Mouse (Mus musculus): ENCODE measurements at regions not wholly inside any gene's neighbourhood (a gene's known extent, or its start where the extent isn't known, plus 50 kb on each side); places are given as distances from the start of the nearest gene placed in this dataset.

DNA sequence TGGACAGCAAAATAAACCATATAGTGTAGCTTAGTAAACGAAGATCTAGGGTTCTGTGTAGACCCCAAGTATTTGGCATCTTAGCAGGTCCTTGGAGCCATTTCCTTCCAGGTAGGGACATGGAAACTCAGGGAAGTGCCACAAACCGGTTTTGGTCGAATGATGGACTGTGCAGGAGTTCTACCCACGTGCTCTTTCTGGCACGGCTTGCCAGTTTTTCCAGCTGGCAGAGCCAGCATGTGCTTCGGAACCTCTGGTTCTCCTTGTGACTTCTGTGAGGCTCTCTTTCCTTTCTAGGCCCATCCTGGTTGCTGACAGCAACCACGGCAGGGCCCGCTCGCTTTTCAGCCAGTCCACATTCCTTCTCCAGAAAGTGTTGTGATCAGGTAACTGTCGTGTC lies 291.4 kb downstream of the Kcnrg start:
- DNase-seq (ENCODE audit: low spot score) = no peak
- H3K27ac ChIP-seq (ENCODE audit: low read depth, low read length) = no peak overlapping the region
- no peaks in the 10 kb centered on the region; the same call in 1 of the 2 replicates for H3K9me3 ChIP-seq (ENCODE audit: control insufficient read depth, low read length)
- H3K4me2 ChIP-seq (ENCODE audit: low read depth) = no peak overlapping the region
- no peaks in the 10 kb centered on the region for H3K4me1 ChIP-seq (ENCODE audit: control insufficient read depth, insufficient read depth, low read length)
- no peak for ATAC-seq (ENCODE audit: insufficient read depth, low FRiP score, low TSS enrichment)
- H3K36me3 ChIP-seq (ENCODE audit: control insufficient read depth, insufficient read depth, low read length) = no peaks in the 10 kb centered on the region
- WGBS = 87% methylated on average over 10 of the region's 10 CpGs
- no peak overlapping the region for H3K9ac ChIP-seq (ENCODE audit: low read length)
- no peaks in the 10 kb centered on the region for H3K27me3 ChIP-seq (ENCODE audit: control insufficient read depth, insufficient read depth, low read length)
- no peak overlapping the region for H3K4me3 ChIP-seq (ENCODE audit: low read depth, low read length)

DNA sequence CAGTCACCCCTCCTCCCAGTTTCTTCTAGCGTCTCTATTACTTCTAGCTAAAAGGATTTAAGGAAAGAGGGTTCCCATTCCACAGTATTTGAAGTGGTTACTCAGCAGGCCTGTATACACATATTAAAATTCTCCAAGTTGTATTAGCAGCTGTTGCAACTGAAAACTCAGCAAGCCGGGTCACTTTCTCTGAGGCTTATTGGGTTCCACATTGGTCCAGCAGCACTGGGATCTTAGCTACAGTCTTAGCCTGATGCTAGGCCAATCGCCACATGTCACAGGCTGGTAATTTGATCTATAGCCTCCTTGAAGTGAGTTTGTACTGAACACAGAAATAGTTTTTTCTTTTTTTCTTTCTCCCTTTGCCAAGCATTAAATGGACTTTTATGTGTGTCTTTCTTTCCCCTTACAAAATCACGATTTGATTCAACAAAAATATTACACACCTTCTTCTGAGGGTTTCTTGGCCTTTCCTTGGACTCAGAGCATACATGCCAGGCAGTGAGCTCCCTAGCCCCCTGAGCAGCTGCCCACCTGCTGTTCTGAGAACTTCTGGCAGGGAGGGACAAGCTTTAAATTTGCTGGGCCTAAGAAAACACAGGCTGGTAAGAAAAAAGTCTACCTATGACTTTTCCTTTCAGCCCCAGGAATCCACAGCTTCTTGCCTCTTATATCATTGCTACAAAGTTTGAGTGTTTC lies 297.3 kb downstream of the Kcnrg start:
- Histone ChIP-seq H3K4me2 (ENCODE audit: low read depth) (no peak overlapping the region), H3K9me3 (ENCODE audit: control insufficient read depth, low read length) (no peaks in the 10 kb centered on the region; the same call in 1 of the 2 replicates), H3K9ac (ENCODE audit: low read length) (no peak overlapping the region), H3K36me3 (ENCODE audit: control insufficient read depth, insufficient read depth, low read length) (no peaks in the 10 kb centered on the region), H3K27ac (ENCODE audit: low read depth, low read length) (no peak overlapping the region), H3K4me1 (ENCODE audit: control insufficient read depth, insufficient read depth, low read length) (no peaks in the 10 kb centered on the region), H3K4me3 (ENCODE audit: low read depth, low read length) (no peak overlapping the region), H3K27me3 (ENCODE audit: control insufficient read depth, insufficient read depth, low read length) (no peaks in the 10 kb centered on the region)
- no peak for ATAC-seq (ENCODE audit: insufficient read depth, low FRiP score, low TSS enrichment)
- DNase-seq (ENCODE audit: low spot score) = no peak
- 67% methylated on average over 4 of the region's 4 CpGs for WGBS

DNA sequence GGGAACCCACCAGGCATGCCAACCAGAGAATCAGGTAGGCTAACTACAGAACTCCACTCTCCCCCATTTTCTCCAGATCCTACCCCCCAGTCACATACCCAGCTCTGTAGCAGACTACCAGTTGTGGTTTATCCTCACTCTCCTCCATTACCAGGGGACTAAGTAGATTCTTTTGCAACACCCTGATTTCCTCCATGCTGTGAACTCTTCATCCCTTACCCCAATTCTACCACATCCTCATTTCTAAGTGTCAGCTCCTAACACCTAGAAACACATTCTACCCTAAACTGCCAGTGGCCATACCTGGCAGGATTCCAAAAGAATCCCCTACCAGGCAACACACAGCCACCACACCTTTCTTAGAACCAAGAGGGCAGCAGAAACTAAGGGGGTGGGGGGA lies 310.9 kb downstream of the Kcnrg start:
- H3K4me3 ChIP-seq (ENCODE audit: low read depth, low read length) = no peak overlapping the region
- no peaks in the 10 kb centered on the region for H3K27me3 ChIP-seq (ENCODE audit: control insufficient read depth, insufficient read depth, low read length)
- DNase-seq (ENCODE audit: low spot score) (no peak), ATAC-seq (ENCODE audit: insufficient read depth, low FRiP score, low TSS enrichment) (no peak)
- no peaks in the 10 kb centered on the region for H3K9me3 ChIP-seq (ENCODE audit: control insufficient read depth, low read length)
- no peaks in the 10 kb centered on the region for H3K4me1 ChIP-seq (ENCODE audit: control insufficient read depth, insufficient read depth, low read length)
- no peak overlapping the region for H3K4me2 ChIP-seq (ENCODE audit: low read depth)
- no peaks in the 10 kb centered on the region for H3K36me3 ChIP-seq (ENCODE audit: control insufficient read depth, insufficient read depth, low read length)
- no peak overlapping the region for H3K9ac ChIP-seq (ENCODE audit: low read length)
- no peak overlapping the region for H3K27ac ChIP-seq (ENCODE audit: low read depth, low read length)

DNA sequence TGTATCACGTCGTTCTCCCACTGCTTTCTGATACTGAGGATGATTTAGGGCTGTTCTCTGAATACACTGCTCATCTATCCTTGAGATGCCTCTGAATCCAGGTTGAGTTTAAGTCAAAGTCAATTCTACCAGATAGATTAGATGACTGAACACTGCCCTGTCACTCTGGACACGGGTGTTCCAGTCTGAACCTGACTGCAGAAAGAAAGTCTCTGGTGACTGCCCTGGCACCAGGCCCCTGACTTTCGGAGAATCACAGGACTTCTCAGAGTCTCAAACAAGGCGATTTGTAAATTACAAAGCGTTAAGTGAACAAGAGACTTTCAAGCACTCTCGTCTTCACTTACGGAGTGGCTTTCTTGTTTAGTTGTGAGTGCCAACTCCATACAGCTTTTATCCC lies 324.6 kb downstream of the Kcnrg start:
- Histone ChIP-seq H3K4me2 (ENCODE audit: low read depth) (no peak overlapping the region), H3K9ac (ENCODE audit: low read length) (no peak overlapping the region), H3K27me3 (ENCODE audit: control insufficient read depth, insufficient read depth, low read length) (no peaks in the 10 kb centered on the region), H3K36me3 (ENCODE audit: control insufficient read depth, insufficient read depth, low read length) (no peaks in the 10 kb centered on the region), H3K4me1 (ENCODE audit: control insufficient read depth, insufficient read depth, low read length) (no peaks in the 10 kb centered on the region), H3K4me3 (ENCODE audit: low read depth, low read length) (no peak overlapping the region), H3K27ac (ENCODE audit: low read depth, low read length) (no peak overlapping the region), H3K9me3 (ENCODE audit: control insufficient read depth, low read length) (no peaks in the 10 kb centered on the region)
- ATAC-seq (ENCODE audit: insufficient read depth, low FRiP score, low TSS enrichment) = no peak
- no peak for DNase-seq (ENCODE audit: low spot score)
- 81% methylated on average over 8 of the region's 8 CpGs for whole genome bisulfite sequencing

DNA sequence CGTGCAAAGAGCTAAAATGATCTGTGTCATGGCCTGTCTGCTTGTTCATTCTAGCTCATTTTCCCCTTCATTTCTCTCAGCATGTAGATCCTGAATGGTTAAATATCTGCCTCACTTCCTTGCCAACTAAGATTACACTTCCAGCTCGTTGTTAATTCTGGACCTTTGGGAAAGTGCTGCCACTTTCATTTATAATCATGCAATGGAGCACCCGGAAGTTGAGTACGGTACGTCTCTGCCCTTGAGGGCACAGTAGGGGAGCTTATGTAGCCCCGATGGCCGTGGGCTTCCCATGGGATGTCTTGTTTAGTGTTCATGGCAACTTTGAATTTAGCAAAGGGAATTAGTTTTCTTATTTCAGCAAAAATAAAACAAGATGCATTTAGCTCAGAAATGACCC lies 334.4 kb downstream of the Kcnrg start:
- no peaks in the 10 kb centered on the region for H3K27me3 ChIP-seq (ENCODE audit: control insufficient read depth, insufficient read depth, low read length)
- H3K9ac ChIP-seq (ENCODE audit: low read length) = no peak overlapping the region
- H3K4me2 ChIP-seq (ENCODE audit: low read depth) = no peak overlapping the region
- 92% methylated on average over 7 of the region's 7 CpGs for WGBS
- no peaks in the 10 kb centered on the region for H3K9me3 ChIP-seq (ENCODE audit: control insufficient read depth, low read length)
- H3K27ac ChIP-seq (ENCODE audit: low read depth, low read length) = no peak overlapping the region
- H3K36me3 ChIP-seq (ENCODE audit: control insufficient read depth, insufficient read depth, low read length) = no peaks in the 10 kb centered on the region
- ATAC-seq (ENCODE audit: insufficient read depth, low FRiP score, low TSS enrichment) (no peak), DNase-seq (ENCODE audit: low spot score) (no peak)
- H3K4me1 ChIP-seq (ENCODE audit: control insufficient read depth, insufficient read depth, low read length) = no peaks in the 10 kb centered on the region
- H3K4me3 ChIP-seq (ENCODE audit: low read depth, low read length) = no peak overlapping the region

DNA sequence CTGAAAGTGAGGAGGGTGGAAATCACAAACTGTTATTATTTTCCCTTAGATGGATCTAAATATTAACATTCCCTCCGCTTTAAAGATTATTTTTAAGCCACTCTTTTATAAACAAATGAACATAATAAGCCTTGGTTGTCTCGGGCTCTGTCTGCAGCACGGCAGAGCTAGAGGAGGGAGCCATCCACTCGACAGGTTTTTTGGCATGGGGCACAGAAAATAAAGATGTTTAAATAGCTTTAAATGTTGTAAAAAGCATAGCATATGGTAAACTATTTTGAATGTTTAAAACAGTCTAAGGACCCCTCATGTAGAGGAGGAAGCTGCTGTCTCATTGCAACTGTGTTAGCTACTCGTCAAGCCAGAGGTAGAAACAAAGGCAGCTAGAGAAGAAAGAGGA lies 338.4 kb downstream of the Kcnrg start:
- H3K4me2 ChIP-seq (ENCODE audit: low read depth) = no peak overlapping the region
- H3K4me1 ChIP-seq (ENCODE audit: control insufficient read depth, insufficient read depth, low read length) = no peaks in the 10 kb centered on the region; the same call in 1 of the 2 replicates
- no peaks in the 10 kb centered on the region for H3K27me3 ChIP-seq (ENCODE audit: control insufficient read depth, insufficient read depth, low read length)
- H3K36me3 ChIP-seq (ENCODE audit: control insufficient read depth, insufficient read depth, low read length) = no peaks in the 10 kb centered on the region
- H3K9me3 ChIP-seq (ENCODE audit: control insufficient read depth, low read length) = no peaks in the 10 kb centered on the region
- 53% methylated on average over 4 of the region's 5 CpGs for WGBS
- no peak for DNase-seq (ENCODE audit: low spot score)
- H3K9ac ChIP-seq (ENCODE audit: low read length) = no peak overlapping the region
- H3K4me3 ChIP-seq (ENCODE audit: low read depth, low read length) = no peak overlapping the region
- no peak for ATAC-seq (ENCODE audit: insufficient read depth, low FRiP score, low TSS enrichment)
- H3K27ac ChIP-seq (ENCODE audit: low read depth, low read length) = no peak overlapping the region

DNA sequence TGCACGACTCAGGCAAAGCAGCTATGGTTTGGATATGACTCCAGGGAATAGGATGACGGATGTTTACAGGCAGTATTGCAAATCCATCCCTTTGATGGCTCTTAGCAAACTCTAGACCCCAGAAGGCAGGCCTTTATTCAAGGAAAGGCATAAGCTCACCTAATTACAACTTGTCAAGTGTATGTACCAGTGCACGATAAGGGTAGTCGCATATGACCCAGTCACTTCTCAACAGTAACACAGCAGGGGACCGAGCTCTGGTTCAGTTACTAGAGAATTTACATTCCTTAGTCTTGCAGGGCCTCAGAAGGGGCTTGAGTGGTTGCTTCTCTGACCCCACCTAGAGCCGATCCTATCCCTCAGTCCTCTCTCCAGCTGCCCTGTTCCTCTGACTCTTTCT lies 342.2 kb downstream of the Kcnrg start:
- Histone ChIP-seq H3K4me3 (ENCODE audit: low read depth, low read length) (no peak overlapping the region), H3K27me3 (ENCODE audit: control insufficient read depth, insufficient read depth, low read length) (no peaks in the 10 kb centered on the region), H3K9ac (ENCODE audit: low read length) (no peak overlapping the region), H3K9me3 (ENCODE audit: control insufficient read depth, low read length) (no peaks in the 10 kb centered on the region), H3K36me3 (ENCODE audit: control insufficient read depth, insufficient read depth, low read length) (no peaks in the 10 kb centered on the region), H3K4me2 (ENCODE audit: low read depth) (no peak overlapping the region), H3K27ac (ENCODE audit: low read depth, low read length) (no peak overlapping the region), H3K4me1 (ENCODE audit: control insufficient read depth, insufficient read depth, low read length) (no peaks in the 10 kb centered on the region; the same call in 1 of the 2 replicates)
- DNase-seq (ENCODE audit: low spot score) = peak; percentile 26
- WGBS = 50% methylated on average over 6 of the region's 6 CpGs
- no peak for ATAC-seq (ENCODE audit: insufficient read depth, low FRiP score, low TSS enrichment)

DNA sequence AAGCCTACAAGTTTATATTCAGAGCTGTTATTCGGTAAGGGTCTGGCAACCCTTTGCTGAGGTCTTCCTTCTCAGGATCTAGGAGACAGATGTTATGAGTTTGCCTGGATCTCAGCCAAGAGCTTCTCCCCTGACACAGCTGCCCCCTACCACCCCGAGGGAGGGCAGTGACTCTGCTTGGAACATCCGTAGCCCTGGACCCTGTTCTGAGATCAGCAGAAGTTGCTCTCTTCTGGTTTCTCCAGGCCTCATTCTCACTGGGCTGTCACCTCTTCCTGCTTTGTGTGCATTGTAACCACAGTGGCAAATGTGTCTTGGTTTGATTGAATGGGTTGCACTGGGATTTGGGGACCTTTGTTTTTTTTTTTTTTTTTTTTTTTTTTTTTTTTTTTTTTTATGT lies 342.4 kb upstream of the Rnaseh2b start:
- no peak for ATAC-seq (ENCODE audit: insufficient read depth, low FRiP score, low TSS enrichment)
- H3K4me3 ChIP-seq (ENCODE audit: low read depth, low read length) = no peak overlapping the region
- H3K27ac ChIP-seq (ENCODE audit: low read depth, low read length) = no peak overlapping the region
- no peaks in the 10 kb centered on the region for H3K27me3 ChIP-seq (ENCODE audit: control insufficient read depth, insufficient read depth, low read length)
- no peaks in the 10 kb centered on the region; the same call in 1 of the 2 replicates for H3K4me1 ChIP-seq (ENCODE audit: control insufficient read depth, insufficient read depth, low read length)
- no peaks in the 10 kb centered on the region for H3K36me3 ChIP-seq (ENCODE audit: control insufficient read depth, insufficient read depth, low read length)
- H3K9ac ChIP-seq (ENCODE audit: low read length) = no peak overlapping the region
- H3K9me3 ChIP-seq (ENCODE audit: control insufficient read depth, low read length) = no peaks in the 10 kb centered on the region
- WGBS = 49% methylated on average over 3 of the region's 3 CpGs
- no peak overlapping the region for H3K4me2 ChIP-seq (ENCODE audit: low read depth)
- DNase-seq (ENCODE audit: low spot score) = no peak

DNA sequence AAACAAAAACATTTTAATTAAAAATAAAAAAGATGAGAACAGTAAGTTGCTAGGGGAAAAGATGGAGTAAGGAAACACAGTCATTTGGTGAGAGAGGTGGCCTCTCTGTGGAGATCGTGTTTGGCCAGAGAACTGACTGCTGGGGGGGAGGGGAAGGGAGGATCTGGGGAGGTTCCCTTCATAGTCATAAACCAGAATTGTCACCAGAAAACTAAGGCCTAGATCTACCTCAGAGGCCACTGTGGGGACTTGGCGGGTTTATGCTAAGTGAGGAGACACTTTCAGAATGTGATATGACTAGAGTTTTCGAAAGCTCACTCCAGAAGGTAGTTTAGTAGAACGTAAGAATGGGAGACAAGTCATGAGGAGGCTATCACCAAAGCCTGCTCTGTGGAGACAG lies 339.4 kb upstream of the Rnaseh2b start:
- WGBS = 79% methylated on average over 4 of the region's 4 CpGs
- Histone ChIP-seq H3K4me1 (ENCODE audit: control insufficient read depth, insufficient read depth, low read length) (no peaks in the 10 kb centered on the region; the same call in 1 of the 2 replicates), H3K27ac (ENCODE audit: low read depth, low read length) (no peak overlapping the region), H3K4me2 (ENCODE audit: low read depth) (no peak overlapping the region), H3K9me3 (ENCODE audit: control insufficient read depth, low read length) (no peaks in the 10 kb centered on the region), H3K9ac (ENCODE audit: low read length) (no peak overlapping the region), H3K27me3 (ENCODE audit: control insufficient read depth, insufficient read depth, low read length) (no peaks in the 10 kb centered on the region), H3K4me3 (ENCODE audit: low read depth, low read length) (no peak overlapping the region), H3K36me3 (ENCODE audit: control insufficient read depth, insufficient read depth, low read length) (no peaks in the 10 kb centered on the region)
- DNase-seq (ENCODE audit: low spot score) = no peak
- no peak for ATAC-seq (ENCODE audit: insufficient read depth, low FRiP score, low TSS enrichment)
